Mouse (Mus musculus): ENCODE measurements around the gene Dph2.

- TF ChIP-seq CTCF (IDR thresholded peaks at IDR 0.05; ENCODE audit: control insufficient read depth, insufficient read depth, insufficient replicate concordance, low read depth, low read length) (no peak), POLR2A (IDR thresholded peaks at IDR 0.05; ENCODE audit: control insufficient read depth, low read depth, low read length) (no peak)
Observed at GRCm38 (mm10) chr4:117923450-117923849, 31.6 kb upstream of the Dph2 start.
